Mouse (Mus musculus) adrenal gland, postnatal 36 days (tissue): ENCODE measurements around the gene H2-M10.5. TPM values are rescaled to one million over a fixed set of nuclear protein-coding genes. Genes with fewer than 3 reads are reported as not detected.
"Not testable (repeated sequence)": the region's sequence is repeated elsewhere in the genome, so short reads cannot be mapped to it uniquely, and the experiment has no call there.

ENCODE experiments used
- DNase-seq, 2 experiments: peaks; one replicate each; pipeline ENCODE4 v3.0.0; 2021; ENCODE audit warnings: mixed read lengths in 1 of 2
- long read RNA-seq, 2 experiments: library from polyadenylated mRNA; stranded (forward); transcript quantifications; one replicate each; pipeline ENCODE4 v2.0.0; 2021; ENCODE audit warnings: borderline sequencing depth in 2 of 2
- total RNA-seq, 2 experiments: library from RNA; stranded (reverse); gene quantifications; 2 replicates each; pipeline ENCODE4 v1.2.3; 2021

H2-M10.5 gene
- not detected for total RNA-seq
- long read RNA-seq, experiment 1: 0 reads
- long read RNA-seq, experiment 2: 0 reads

DNA sequence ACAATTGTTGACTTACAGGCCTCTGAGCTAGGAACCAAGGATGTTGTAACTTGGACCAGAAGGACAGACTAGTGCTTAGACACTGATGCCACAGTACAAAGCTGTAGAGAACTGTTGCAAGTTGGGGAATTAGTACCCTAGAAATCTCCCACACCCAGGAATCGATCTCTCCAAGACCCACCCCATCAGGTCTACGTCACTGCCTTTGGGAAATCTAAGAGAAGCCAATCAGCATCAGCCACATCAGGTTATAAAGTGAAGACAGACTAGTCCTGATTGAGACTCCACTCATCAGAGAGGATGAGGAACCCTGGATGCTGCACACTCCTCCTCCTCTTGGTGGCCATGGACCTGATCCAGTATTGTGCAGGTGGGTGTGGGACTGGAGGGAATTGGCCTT lies at the start of gene H2-M10.5:
Gene H2-M10.5, plus strand, starts transcription at position 301 of the 400 bp plus-strand sequence.
- not testable (repeated sequence) for DNase-seq

DNA sequence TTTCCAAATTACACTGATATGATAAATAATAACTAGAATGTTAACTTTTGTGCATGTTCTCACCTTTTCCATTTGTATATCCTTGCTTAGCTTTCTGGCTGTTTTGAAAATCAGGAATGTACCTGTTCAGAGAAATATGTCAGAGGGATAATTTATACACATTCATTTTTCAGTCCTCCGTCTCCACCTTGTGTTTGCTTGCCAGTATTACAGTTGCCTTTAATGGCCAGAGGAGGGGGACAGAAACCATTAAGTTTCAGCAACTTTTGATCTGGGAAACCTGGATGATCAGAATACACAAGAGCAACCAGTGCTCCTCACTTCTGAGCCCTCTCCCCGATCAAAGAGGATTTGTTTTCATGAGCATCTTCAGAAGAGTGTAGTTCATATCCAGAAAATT lies 46.7 kb upstream of the H2-M10.5 start:
- DNase-seq: no peak

GRCm38 (mm10) chr17:36763816-36764215 lies 8.9 kb upstream of the H2-M10.5 start:
- no peak for DNase-seq

DNA sequence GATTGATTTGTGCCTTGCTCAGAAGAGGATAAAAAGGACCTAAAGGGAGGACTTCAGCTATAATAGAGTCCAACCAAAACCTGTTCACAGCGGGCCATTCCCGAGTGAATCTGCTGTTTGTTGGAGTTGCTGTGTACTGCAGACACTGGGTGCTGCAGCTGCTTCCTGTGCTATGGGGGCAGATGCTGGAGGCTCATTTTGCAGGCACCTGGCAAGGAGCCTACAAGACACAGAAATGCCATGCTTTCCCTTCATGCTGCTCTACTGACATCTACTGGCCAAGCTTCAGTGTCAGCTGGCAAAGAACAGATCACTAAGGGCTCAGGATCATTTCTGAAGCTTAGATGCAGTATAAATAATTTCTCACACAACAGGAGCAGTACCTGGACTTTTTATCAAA lies 8.5 kb upstream of the H2-M10.5 start:
- peak; percentile 13 to 26 for DNase-seq

DNA sequence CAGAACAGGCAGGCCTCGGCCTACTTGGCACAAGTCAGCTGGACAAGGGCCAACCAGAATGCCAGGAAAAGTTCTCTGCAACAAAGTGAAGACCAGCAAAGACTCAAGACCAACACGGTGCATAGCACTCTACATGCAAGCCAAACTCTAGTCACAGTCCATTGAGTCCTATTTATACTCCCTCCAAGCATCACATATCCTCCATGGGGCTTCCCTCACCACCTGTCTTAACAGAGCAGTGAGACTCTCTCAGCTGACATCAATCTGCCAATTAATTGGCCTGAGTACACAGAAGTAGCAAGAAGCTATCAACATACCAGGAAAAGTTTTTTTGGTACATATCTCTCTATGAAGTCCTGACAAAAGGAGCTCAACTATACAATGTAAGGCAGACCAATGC lies 7.3 kb upstream of the H2-M10.5 start:
- DNase-seq: peak in 1 of 2 experiments; percentile 7

GRCm38 (mm10) chr17:36781533-36781932 lies 8.8 kb downstream of the H2-M10.5 start:
- DNase-seq: no peak

DNA sequence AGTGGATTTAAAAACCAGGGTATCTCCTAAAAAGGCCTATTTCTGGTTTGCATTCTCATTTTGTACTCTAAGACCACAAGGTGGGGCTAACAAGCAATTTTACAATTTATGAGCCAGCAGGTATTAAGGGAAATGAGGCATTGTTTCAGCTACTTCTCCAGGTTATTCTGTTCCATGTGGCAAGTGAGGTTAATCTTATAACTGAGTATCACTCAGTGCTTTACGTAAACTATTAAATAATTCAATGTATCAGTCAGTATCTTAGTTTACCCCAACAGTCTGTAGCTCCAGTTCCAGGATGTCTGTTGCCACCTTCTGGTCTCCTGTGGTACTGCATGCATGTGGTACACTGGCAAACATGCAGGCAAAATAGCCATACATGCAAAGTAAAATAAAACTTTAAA lies 13.8 kb downstream of the H2-M10.5 start:
- peak; percentile 6 to 15 for DNase-seq

DNA sequence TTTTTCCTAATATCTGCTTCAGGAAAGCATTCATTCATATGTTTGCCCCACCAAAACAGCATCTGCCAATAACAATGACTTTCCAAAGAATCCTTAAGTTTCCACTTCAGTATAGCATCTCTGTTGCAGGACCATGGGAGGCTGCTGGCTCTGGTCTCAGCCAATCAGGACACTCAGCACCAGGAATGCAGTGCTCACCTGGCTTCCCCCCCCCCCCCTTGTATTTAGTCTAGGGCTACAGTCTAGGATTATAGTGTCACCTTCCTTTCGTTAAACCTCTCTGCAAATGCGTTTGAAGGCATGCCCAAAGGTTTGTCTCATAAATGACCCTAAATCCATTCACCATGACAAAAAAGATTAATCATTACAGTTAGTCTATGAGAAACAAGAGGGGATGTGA lies 15.6 kb downstream of the H2-M10.5 start:
- no peak for DNase-seq

DNA sequence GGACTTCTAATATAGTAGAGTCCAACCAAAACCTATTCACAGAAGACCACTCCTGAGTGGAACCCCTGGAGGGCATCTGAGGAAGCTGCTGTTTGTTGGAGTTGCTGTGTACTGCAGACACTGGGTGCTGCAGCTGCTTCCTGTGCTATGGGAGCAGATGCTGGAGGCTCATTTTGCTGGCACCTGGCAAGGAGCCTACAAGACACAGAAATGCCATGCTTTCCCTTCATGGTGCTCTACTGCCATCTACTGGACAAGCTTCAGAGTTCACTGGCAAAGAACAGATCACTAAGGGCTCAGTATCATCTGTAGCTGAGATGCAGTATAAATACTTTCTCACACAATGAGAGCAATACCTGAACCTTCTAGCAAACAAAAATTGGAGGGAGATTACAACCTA lies 16.1 kb downstream of the H2-M10.5 start:
- DNase-seq: peak; percentile 58 to 75

GRCm38 (mm10) chr17:36799493-36799892 lies 26.8 kb downstream of the H2-M10.5 start:
- no peak for DNase-seq

DNA sequence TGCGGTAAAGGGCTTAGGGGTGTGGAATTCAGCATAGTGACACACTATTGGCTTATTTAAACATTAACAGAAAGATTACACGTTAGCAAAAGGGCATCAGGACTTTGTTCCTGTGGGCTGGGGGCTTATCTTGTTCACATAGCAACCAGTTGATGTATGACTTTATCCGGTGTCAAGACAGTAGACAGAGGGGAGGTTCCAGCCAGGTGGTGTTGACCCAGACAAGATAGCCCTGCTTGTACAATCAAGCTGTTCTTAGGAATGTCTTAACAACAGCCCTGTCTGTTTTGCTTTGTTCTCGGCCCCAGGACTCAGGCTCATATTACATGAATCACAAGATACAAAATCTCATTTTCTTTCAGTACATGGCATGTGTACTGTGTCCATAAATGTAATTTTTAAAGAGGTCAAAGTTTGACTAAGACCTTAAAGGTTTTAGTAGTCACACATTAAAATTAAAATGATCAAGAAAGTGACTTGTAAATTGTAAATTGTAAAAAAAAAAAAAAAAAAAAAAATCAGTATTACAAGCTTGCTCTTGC lies 27.3 kb downstream of the H2-M10.5 start:
- not testable (repeated sequence) for DNase-seq

GRCm38 (mm10) chr17:36811871-36812270 lies 39.2 kb downstream of the H2-M10.5 start, which contains the start of gene H2-M10.6:
H2-M10.6 (plus strand) TSS chr17:36812171.
- DNase-seq: no peak

DNA sequence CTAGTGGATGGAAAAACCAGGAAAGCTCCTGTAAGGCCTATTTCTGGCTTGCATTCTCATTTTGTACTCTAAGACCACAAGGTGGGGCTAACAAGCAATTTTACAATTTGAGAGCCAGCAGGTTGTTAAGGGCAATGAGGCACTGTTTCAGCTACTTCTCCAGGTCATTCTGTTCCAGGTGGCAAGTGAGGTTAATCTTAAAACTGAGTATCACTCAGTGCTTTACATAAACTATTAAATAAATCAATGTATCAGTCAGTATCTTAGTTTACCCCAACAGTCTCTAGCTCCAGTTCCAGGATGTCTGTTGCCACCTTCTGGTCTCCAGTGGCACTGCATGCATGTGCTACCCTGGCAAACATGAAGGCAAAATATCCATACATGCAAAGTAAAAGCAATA lies 51.3 kb downstream of the H2-M10.5 start:
- DNase-seq: peak; percentile 57 to 64

- no peak for DNase-seq
Measured at GRCm38 (mm10) chr17:36825525-36825924, 52.8 kb downstream of the H2-M10.5 start.

Other genes with a start within 250 kb of the H2-M10.5 start
- not detected for gene H2-M11, start 225.8 kb upstream of the H2-M10.5 start, total RNA-seq
- under 1 TPM; 0.26 to 0.56 TPM for gene H2-M9, start 130.2 kb upstream of the H2-M10.5 start, total RNA-seq
- gene H2-M1, start 100.7 kb upstream of the H2-M10.5 start, total RNA-seq: not detected
- not detected for gene H2-M10.6, start 39.3 kb downstream of the H2-M10.5 start, total RNA-seq
- 10 to 100 TPM; 57.8 to 61.3 TPM for gene Trim26, start 64.2 kb downstream of the H2-M10.5 start, total RNA-seq
- gene Trim15, start 94.3 kb downstream of the H2-M10.5 start, total RNA-seq: under 1 TPM in 1 of 2 experiments, not detected in 1; 0.16 TPM
- under 1 TPM; 0.20 to 0.43 TPM for gene Trim10, start 96.7 kb downstream of the H2-M10.5 start, total RNA-seq
- gene Trim40, start 117.2 kb downstream of the H2-M10.5 start, total RNA-seq: under 1 TPM; 0.23 to 0.40 TPM
- gene Trim31, start 125.2 kb downstream of the H2-M10.5 start, total RNA-seq: not detected
- under 1 TPM in 1 of 2 experiments, not detected in 1; 0.16 TPM for gene Rnf39, start 170.0 kb downstream of the H2-M10.5 start, total RNA-seq
- 100 to 1,000 TPM in 1 of 2 experiments, 10 to 100 TPM in 1; 91.8 to 102 TPM for gene Ppp1r11, start 178.8 kb downstream of the H2-M10.5 start, total RNA-seq
- gene Znrd1, start 185.6 kb downstream of the H2-M10.5 start, total RNA-seq: 10 to 100 TPM; 44.2 to 45.0 TPM
- 10 to 100 TPM in 1 of 2 experiments, 1 to 10 TPM in 1; 9.0 to 13.6 TPM for gene Znrd1as, start 185.7 kb downstream of the H2-M10.5 start, total RNA-seq
- not detected for gene 2410137M14Rik, start 208.3 kb downstream of the H2-M10.5 start, total RNA-seq
- gene H2-M5, start 216.6 kb downstream of the H2-M10.5 start, total RNA-seq: not detected
- gene Zfp57, start 228.3 kb downstream of the H2-M10.5 start, total RNA-seq: 1 to 10 TPM; 1.5 to 3.3 TPM